Mouse (Mus musculus) forebrain, postnatal 0 days (tissue): Measurements from ENCODE around the gene Sp110. TPM values are rescaled to one million over a fixed set of nuclear protein-coding genes. Genes with fewer than 3 reads are reported as not detected.
A peak's percentile ranks its signal among the peaks of the same experiment; 100 is the strongest.
"Not testable (repeated sequence)": the region's sequence is repeated elsewhere in the genome, so short reads cannot be mapped to it uniquely, and the experiment has no call there.

ENCODE experiments used
- ATAC-seq: fragments of 200-750 bp; cut with Nextera tagmentation; 2 replicates; pipeline ENCODE4 v1.8.0; 2017; ENCODE audit warnings: mild to moderate bottlenecking, moderate library complexity
- DNase-seq: peaks from one replicate; pipeline ENCODE4 v3.0.0-alpha.2; 2015
- H3K27ac ChIP-seq: fragments of 300-500 bp; sonication (generic); 2 replicates; pipeline ENCODE4 v1.5.1; 2014; ENCODE audit warnings: low read depth, mild to moderate bottlenecking, antibody characterized with exemption, low read length, moderate library complexity, mixed read lengths
- H3K27me3 ChIP-seq: fragments of 300-500 bp; sonication (generic); 2 replicates; pipeline ENCODE4 v1.6.1; 2014; ENCODE audit warnings: mild to moderate bottlenecking, low read length, mixed read lengths; ENCODE audit not compliant: insufficient read depth
- H3K36me3 ChIP-seq: fragments of 300-500 bp; sonication (generic); 2 replicates; pipeline ENCODE4 v1.6.1; 2014; ENCODE audit warnings: mild to moderate bottlenecking, moderate library complexity; ENCODE audit not compliant: insufficient read depth
- H3K4me1 ChIP-seq: fragments of 300-500 bp; sonication (generic); 2 replicates; pipeline ENCODE4 v1.6.1; 2014; ENCODE audit warnings: antibody characterized with exemption; ENCODE audit not compliant: insufficient read depth
- H3K4me2 ChIP-seq: fragments of 300-500 bp; sonication (generic); 2 replicates; pipeline ENCODE4 v1.6.1; 2014; ENCODE audit warnings: low read depth, mild to moderate bottlenecking, moderate library complexity
- H3K4me3 ChIP-seq: fragments of 300-500 bp; sonication (generic); 2 replicates; pipeline ENCODE4 v1.5.1; 2014; ENCODE audit warnings: low read depth, low read length, mixed read lengths
- H3K9ac ChIP-seq: fragments of 300-500 bp; sonication (generic); 2 replicates; pipeline ENCODE4 v1.6.1; 2014; ENCODE audit warnings: mild to moderate bottlenecking
- H3K9me3 ChIP-seq: fragments of 300-500 bp; sonication (generic); 2 replicates; pipeline ENCODE4 v1.6.1; 2016; ENCODE audit warnings: low read length
- CTCF ChIP-seq: sonication (generic); IDR thresholded peaks from 2 replicates; pipeline ENCODE4 v1.5.1; 2016; ENCODE audit warnings: antibody characterized with exemption, control low read depth, low read depth
- WGBS: fragments of 180-500 bp; shearing (Covaris S2); extraction: QIAGEN DNeasy Blood & Tissue Kit; methylation state at CpG from one replicate; pipeline ENCODE4 v1.1.7; 2014; 5-methylcytosine and 5-hydroxymethylcytosine counted together
- polyA plus RNA-seq: library from polyadenylated mRNA; unstranded; fragments of >200 nt; fragmentation: Nextera tagmentation; extraction: Ambion mirVana; gene quantifications from 2 replicates; pipeline ENCODE4 v1.2.1, GENCODE M21; 2015
- total RNA-seq: library from RNA; depleted of rRNA; stranded (reverse); fragments of >200 nt; gene quantifications from 2 replicates; pipeline ENCODE4 v1.2.3, GENCODE M21; 2014

The Sp110 gene
- total and polyA plus RNA-seq, 2 experiments from 2014 or later = 0.94 to 1.3 TPM

DNA sequence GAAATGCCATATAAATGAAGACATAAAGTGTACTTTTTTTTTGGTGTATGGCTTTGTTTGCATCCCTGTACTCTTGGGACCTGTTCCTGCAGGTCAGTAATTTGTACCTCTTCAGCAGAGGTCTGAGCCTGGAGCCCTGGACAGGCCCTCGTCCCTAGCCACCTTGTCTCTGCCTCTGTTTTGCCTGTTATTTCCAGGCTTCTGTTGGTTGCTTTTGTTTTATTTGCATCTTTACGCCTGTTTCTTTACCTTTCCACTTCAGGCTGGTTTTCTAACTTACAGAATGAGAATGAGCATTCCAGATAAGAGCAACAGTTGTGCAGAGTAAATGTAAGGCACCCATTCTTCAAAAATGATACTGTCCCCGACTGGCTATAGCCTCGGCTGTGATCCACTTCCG lies 1.5 kb upstream of the Sp110 start, which contains the start of gene Sp140:
Gene Sp140, plus strand, starts transcription at position 301 of the 400 bp plus-strand sequence.
- not testable (repeated sequence) for ATAC-seq, H3K4me3 ChIP-seq, H3K4me2 ChIP-seq, DNase-seq, H3K9me3 ChIP-seq, H3K9ac ChIP-seq, H3K4me1 ChIP-seq, H3K27me3 ChIP-seq, H3K36me3 ChIP-seq, H3K27ac ChIP-seq
- no CpG with 5 or more reads among the region's 5 CpGs for WGBS

- WGBS = 82% methylated on average over 8 of the region's 8 CpGs
- not testable (repeated sequence) for H3K9ac ChIP-seq, H3K4me3 ChIP-seq, H3K27me3 ChIP-seq, H3K4me2 ChIP-seq, ATAC-seq, H3K4me1 ChIP-seq, H3K36me3 ChIP-seq, DNase-seq, H3K9me3 ChIP-seq, H3K27ac ChIP-seq
Measured at GRCm38 (mm10) chr1:85592526-85592925, 6.1 kb downstream of the Sp110 start.

DNA sequence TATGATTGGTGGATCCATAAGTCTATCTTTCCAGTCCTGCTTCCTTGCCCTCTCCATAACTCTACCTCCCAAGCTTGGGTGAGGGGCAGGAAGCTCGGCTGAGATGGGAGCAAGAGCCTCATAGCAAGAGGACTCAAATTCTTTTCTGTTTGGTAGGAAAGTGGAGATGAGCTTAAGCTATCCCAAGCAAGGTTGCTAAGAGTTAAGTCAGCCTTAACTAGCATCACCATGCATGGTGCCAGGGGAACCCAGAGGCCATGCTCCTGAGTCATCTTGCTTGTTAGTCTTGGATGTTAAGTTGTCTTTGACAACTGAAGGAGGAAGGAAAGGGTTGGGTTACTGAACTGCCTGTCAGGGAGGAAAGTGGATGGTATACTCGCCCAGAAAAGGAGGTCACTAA lies 9.9 kb downstream of the Sp110 start:
- H3K9me3 ChIP-seq, H3K36me3 ChIP-seq, DNase-seq, ATAC-seq, H3K4me2 ChIP-seq, H3K27ac ChIP-seq, H3K9ac ChIP-seq, H3K4me1 ChIP-seq, H3K27me3 ChIP-seq, H3K4me3 ChIP-seq: not testable (repeated sequence)
- WGBS = 67% methylated on average over 1 of the region's 2 CpGs

GRCm38 (mm10) chr1:85581518-85581917 lies 17.1 kb downstream of the Sp110 start:
- H3K4me1 ChIP-seq, H3K9ac ChIP-seq, H3K4me2 ChIP-seq, H3K9me3 ChIP-seq, H3K27ac ChIP-seq, H3K36me3 ChIP-seq, H3K27me3 ChIP-seq, H3K4me3 ChIP-seq, ATAC-seq: not testable (repeated sequence)
- 39% methylated on average over 5 of the region's 5 CpGs for WGBS
- DNase-seq = peak; percentile 0
- TF ChIP-seq CTCF = 0 out of 2 replicates have a peak, but pooled peaks have one; percentile 6

DNA sequence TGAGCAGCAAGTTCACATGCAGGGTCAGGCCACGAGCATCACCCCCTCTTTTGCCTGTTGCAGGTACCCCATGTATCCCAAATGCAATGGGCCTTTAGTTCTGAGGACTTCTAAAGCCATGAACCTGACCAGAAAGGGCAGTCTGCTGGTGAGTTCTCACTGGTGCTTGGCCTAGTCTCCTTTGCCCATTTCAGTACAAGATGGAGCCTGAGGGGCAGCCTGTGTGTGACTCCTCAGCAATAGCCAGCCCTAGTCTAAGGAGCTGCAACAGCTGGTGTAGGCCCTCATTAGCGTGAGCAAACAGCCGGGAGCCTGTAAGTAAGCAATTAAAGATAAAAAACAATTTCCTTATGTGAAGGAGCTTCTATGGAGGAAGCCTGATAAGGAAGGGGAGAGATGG lies 18.0 kb downstream of the Sp110 start:
- not testable (repeated sequence) for DNase-seq, H3K27ac ChIP-seq, H3K27me3 ChIP-seq, H3K36me3 ChIP-seq, H3K9me3 ChIP-seq, H3K4me1 ChIP-seq, H3K9ac ChIP-seq, H3K4me2 ChIP-seq, H3K4me3 ChIP-seq
- ATAC-seq = peak; percentile 27; the same call in 1 of the 2 replicates
- 56% methylated on average over 3 of the region's 3 CpGs for WGBS

DNA sequence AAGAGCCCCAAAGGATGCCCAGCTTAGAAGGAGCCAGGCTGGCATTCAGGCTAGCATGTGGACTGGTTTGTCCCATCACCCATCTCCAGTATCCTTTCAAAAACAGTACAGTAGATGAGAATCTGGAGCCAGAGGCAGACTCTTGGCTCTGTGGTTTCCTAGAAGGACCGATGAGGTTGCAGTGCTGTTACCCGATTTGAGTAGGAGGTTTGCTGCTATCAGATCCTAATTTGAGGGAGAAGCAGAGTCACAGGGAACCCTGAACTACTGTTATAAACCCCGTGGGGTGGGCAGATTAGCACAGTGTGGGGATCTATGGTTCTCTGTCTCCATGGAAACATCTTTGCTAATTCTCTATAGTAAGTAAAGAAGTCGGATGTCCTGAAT lies 18.5 kb downstream of the Sp110 start:
- DNase-seq, H3K36me3 ChIP-seq, H3K27ac ChIP-seq, H3K4me2 ChIP-seq, H3K9ac ChIP-seq, H3K4me3 ChIP-seq, H3K27me3 ChIP-seq, H3K9me3 ChIP-seq, H3K4me1 ChIP-seq: not testable (repeated sequence)
- 81% methylated on average over 2 of the region's 4 CpGs for WGBS
- ATAC-seq = peak; percentile 70; the same call in 1 of the 2 replicates

DNA sequence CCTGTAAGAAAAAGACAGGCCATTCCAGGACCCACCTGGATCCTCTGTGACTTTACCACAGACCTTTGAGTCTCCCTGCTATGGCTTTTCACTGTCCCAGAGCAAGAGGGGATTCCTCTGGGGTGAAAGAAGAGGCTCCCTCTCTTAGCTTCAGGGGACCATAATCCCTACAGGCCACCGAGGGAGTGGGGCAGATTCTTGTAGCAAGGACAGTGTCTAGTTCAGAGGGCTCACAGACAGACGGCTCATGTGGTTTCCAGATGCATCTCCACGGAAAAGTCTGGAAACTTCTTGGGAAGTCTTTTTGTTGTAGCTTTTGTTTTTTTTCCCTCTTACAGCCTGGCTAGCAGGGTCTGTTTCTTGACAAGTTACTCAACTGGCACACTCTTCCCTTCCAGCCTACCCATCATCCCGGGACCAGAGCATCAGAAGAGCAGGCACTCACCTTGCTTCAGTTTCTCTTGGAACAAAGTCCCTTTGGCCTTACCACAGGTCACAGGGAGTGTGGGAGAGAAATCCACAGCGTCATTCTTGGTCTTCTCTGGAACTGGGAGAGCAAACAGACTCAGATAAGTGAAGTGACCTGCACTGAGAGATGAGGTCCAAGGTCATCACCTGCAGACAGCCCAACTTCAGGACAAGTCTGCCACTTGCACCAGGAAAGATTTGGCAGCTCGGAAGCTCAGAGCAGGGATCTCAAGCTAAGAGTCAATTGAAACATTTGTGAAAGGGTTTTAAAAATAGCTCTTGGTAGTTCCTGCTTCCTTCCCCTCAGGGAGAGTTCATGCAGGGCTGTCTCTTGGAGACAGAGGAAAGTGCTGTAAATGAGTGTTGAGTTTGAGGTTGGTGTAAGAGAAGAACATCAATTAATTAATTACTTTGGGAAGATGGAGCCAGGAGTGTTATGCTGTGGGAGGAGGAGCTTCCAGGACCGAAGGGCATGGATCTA lies 19.1 kb downstream of the Sp110 start:
- not testable (repeated sequence) for H3K27ac ChIP-seq, H3K27me3 ChIP-seq, H3K9ac ChIP-seq, H3K4me3 ChIP-seq, ATAC-seq, H3K9me3 ChIP-seq, DNase-seq, H3K4me2 ChIP-seq, H3K36me3 ChIP-seq, H3K4me1 ChIP-seq
- WGBS = 77% methylated on average over 6 of the region's 7 CpGs

DNA sequence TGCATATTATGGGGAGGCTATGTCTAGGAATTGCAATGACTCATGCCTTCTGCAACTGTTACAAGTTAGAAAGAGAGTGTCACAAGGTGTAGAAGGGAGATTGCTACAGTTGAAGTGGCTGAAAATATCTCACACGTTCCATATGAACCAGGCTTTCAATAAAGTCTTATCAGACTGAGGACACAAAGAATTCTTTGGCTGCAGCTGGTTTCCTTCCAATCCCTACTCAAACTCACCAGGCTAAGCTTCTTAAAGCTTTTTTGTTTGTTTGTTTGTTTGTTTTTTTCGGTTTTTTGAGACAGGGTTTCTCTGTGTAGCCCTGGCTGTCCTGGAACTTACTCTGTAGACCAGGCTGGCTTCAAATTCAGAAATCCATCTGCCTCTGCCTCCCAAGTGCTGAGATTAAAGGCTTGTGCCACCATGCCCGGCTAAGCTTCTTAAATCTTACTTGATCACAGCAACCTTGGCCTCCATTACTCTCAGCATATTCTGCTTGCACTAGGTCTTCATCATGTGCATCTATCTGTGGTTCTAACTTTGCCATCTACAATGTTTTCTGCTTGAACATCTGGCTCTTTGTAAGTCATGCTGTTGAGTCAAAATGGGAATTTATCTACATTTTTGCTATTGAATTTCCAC lies 20.1 kb downstream of the Sp110 start:
- H3K9ac ChIP-seq, H3K4me2 ChIP-seq, H3K4me1 ChIP-seq, H3K27ac ChIP-seq, H3K9me3 ChIP-seq, ATAC-seq, H3K27me3 ChIP-seq, H3K4me3 ChIP-seq, DNase-seq, H3K36me3 ChIP-seq: not testable (repeated sequence)
- 62% methylated on average over 3 of the region's 3 CpGs for WGBS

DNA sequence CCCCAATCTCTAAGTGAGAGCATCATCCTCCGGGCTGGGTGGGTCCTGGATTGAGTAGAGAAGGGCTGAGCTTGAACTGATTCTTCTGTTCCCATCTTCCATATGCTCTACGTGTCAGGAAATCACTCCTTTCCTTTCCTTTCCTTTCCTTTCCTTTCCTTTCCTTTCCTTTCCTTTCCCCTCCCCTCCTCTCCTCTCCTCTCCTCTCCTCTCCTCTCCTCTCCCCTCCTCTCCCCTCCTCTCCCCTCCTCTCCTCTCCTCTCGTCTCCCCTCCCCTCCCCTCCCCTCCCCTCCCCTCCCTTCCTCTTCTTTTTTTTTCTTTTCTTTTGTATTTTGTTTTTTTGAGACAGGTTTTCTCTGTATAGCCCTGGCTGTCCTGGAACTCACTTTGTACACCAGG lies 23.2 kb downstream of the Sp110 start, which contains the start of gene G530012D18Rik:
Gene G530012D18Rik, plus strand, starts transcription at position 301 of the 400 bp plus-strand sequence.
- H3K36me3 ChIP-seq, H3K27ac ChIP-seq, H3K4me1 ChIP-seq, H3K4me3 ChIP-seq, DNase-seq, H3K4me2 ChIP-seq, H3K9ac ChIP-seq, H3K9me3 ChIP-seq, ATAC-seq, H3K27me3 ChIP-seq: not testable (repeated sequence)
- WGBS = 82% methylated on average over 2 of the region's 3 CpGs

GRCm38 (mm10) chr1:85573554-85573953 lies 25.1 kb downstream of the Sp110 start:
- not testable (repeated sequence) for H3K4me1 ChIP-seq, H3K9ac ChIP-seq, ATAC-seq, DNase-seq, H3K4me3 ChIP-seq, H3K36me3 ChIP-seq, H3K9me3 ChIP-seq, H3K27me3 ChIP-seq, H3K4me2 ChIP-seq, H3K27ac ChIP-seq
- WGBS = 69% methylated on average over 4 of the region's 4 CpGs
